Mouse (Mus musculus) ES-CJ7 (cell line): ENCODE measurements at regions not wholly inside any gene's neighbourhood (a gene's known extent, or its start where the extent isn't known, plus 50 kb on each side); places are given as distances from the start of the nearest gene placed in this dataset.

Experiments used
- DNase-seq: peaks from one replicate; pipeline ENCODE4 v3.0.0; 2011; ENCODE audit warnings: low read depth, low spot score

DNA sequence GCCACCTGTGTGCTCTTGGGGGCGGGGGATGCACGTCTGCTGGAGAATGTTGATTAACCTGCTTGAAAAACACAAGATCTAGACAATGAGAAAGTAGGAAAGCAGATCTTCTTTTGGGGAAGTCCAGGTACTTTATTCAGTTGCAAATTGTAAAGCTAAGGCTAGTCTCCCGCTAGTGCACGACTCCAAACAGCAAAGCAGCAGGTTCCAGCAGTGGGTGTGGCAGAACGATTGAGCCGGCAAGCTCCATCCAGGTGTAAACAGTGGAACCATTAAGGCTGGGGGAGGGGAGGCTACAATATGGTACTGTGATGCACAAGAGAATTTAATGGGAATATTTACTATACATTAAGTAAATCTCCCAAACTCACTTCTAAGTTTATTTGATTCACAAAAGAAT is 448.6 kb upstream of the Cobl start:
- peak; percentile 36 for DNase-seq

DNA sequence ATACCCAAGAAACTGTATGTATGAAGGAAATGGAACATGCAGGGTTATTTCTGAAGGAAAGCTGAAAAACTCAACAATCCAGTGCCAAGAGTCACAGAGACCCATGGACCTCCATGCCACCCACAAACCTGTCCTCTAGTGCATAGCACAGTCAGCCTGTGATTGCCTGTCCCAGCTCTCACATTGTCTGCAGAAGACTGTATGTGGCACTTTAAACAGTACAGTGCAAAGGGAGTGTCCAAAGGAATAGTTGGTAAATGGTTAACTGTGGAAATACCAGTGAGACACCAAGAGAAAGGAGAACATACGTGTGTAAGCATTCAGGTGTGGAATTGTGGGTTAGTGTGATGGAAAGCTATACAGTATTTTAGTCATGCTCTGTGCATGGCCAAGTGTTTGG is 409.0 kb upstream of the Cobl start:
- no peak for DNase-seq

DNA sequence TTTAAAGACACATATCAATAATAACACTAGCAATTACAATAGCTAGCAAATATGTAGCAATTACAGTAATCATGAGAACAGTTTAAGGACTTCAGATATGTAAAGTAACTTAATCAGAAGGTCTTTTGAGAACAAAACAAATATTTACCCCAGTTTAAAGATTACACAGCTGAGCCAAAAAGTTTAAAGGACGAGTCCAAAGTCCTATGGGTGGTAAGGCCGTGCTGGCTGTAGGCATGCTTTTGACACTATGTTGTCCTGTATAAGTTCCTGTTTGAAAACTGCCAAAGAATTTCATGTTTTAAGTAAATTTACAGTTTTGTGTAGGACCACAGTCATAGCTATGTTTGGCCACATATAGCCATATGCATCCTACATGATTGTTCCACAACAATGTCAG is 408.0 kb upstream of the Cobl start:
- DNase-seq, result no peak

GRCm38 (mm10) chr11:12872399-12872798 is 407.6 kb upstream of the Cobl start:
- DNase-seq, result no peak

GRCm38 (mm10) chr11:12867541-12867940 is 402.8 kb upstream of the Cobl start:
- DNase-seq, result no peak

DNA sequence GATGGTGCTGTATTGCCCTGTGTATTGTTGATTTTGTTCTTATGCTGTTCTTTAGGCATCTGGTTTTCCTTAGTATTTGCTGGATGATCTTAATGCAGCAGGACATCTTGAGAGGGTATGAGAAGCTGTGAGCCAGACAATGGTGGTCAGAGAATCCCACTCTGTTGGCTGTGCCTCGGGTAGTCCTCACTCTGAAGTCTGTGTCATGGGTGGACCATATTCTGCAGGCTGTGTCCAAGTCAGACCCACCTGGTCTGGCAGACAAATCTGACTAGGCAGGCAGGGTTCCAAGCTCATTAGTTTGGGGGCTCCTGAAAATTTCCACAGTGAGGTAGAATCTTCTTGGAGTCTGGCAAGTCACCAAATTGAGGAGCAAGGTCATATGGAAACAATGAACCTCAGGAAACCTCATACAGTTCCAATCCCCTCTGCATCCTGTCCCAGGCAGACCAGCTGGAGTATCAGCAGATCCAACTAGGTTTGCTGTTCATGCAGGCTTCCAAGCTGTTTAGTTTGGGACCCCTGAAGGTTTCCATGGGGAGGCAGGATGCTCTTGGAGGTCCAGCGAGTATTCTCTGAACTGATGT is 400.4 kb upstream of the Cobl start:
- no peak for DNase-seq

DNA sequence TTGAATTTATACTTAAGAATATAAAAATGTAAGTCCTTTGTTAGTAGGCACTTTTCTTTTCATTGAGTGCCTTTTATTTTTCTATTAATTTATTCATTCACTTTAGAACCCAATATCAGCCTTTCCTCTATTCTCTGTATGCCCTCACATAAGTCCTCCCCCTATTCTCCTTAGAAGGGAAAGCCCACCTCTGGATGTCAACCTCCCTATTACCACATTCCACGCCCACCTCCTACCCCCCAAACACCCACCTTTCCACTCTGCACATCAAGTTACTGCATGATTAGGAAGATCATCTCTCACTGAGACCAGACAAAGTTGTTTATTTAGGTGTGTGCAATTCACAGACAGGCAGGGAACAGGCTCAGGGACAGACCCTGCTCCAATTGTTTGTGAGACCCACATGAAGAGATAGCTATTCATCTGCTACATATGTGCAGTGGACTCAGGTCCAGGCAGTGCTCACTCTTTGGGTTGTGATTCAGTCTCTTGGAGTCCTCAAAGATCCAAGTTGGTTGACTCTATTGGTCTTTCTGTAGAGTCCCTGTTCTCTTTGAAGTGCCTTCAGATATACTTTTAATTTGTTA is 394.7 kb upstream of the Cobl start:
- DNase-seq, result no peak

GRCm38 (mm10) chr11:12858274-12858884 is 393.6 kb upstream of the Cobl start:
- DNase-seq, result no peak

- DNase-seq, result no peak
Observed at GRCm38 (mm10) chr11:12857358-12858199, 392.8 kb upstream of the Cobl start.

DNA sequence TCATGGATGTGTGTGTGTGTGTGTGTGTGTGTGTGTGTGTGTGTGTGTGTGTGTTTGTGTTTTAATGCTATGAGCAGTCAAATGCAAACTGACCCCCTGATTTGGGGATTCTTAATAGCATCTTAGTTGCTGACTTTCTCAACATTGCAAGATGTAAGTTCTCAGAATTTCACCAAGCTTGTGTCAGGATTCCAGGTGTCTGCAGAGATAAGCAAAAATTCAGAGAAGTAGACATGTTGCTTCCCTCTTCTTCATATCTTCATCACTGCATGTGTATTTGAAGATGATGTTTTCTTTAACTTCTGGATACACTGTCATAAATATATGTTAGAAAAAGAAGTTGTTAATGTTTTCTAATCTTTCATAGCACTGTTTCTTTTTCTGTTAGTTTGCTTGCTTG is 383.0 kb upstream of the Cobl start:
- DNase-seq, result no peak

- DNase-seq, result no peak
Observed at GRCm38 (mm10) chr11:12843631-12844423, 379.1 kb upstream of the Cobl start.

DNA sequence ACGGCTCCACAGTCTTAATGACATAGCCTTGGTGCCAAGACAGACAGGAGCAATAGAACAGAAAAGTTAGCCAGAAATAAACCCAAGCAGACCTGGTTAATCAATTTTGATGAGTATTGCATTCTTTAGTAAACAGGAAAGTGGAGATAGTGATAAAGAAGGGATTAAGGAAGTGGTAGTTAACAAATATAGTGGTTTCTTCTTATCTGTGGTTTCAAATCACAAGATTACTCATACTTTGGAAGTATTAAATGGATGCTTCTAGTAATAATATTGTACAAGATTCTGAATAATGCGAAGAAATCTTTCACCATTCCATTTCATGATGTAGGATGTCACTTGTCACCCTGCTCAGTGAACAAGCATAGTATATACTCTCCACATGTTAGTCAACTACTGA is 376.6 kb upstream of the Cobl start:
- no peak for DNase-seq

GRCm38 (mm10) chr11:12837920-12838319 is 373.2 kb upstream of the Cobl start:
- no peak for DNase-seq

DNA sequence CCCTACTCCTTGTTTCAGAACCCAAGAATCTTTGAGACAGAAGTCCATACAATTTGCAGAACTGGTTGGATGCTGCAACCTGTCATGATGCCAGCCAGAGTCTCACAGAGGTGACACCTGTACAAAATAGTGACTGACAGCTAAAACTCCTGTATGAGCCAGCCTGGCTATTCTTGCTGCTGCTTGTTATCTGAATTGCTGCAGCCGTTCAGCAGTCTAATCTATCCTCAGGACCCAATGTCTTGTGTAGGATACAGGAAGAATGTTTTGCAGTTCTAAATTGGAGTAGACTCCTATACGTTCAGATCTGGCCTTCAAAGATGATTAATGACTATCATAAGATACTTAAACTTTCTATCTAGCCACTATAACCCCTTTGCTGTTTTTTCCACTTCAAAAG is 372.6 kb upstream of the Cobl start:
- no peak for DNase-seq

DNA sequence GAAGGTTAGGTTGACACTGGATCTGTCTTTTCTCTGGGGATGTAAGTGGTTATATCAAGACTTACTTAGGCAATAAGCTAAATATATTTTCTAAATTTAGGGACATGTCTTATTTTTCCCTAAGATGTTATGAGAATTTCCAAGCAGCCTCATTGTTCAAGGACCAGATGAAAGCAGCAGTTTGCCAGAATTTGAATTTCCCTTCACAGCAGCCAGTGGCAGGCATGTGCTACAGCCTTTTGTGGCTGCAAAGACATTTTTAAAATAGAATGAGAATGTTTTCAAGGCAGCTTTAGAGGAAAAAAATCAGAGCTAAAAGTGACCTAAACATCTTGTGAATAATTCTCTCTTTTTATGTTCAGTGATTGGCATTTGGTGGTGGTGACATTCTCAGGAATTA is 371.6 kb upstream of the Cobl start:
- DNase-seq, result no peak

DNA sequence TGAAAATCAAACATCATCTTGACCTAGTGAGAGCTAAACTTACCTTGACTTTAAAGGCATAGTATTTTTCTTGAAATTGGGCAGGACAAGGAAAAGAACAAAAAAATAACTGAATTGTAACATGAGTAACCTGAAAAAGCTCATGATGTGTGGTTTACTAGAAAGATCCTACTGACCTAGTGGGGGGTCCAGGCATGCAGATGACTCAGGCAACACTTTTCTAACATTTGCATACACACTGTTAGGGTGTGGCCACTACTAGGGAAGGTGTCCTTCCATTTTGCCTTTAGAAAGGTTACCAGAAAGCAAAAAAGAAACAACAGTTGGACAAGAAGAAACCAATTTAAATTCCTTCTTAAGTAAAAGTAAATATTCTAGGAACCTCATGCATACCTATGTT is 347.3 kb upstream of the Cobl start:
- peak; percentile 61 for DNase-seq

DNA sequence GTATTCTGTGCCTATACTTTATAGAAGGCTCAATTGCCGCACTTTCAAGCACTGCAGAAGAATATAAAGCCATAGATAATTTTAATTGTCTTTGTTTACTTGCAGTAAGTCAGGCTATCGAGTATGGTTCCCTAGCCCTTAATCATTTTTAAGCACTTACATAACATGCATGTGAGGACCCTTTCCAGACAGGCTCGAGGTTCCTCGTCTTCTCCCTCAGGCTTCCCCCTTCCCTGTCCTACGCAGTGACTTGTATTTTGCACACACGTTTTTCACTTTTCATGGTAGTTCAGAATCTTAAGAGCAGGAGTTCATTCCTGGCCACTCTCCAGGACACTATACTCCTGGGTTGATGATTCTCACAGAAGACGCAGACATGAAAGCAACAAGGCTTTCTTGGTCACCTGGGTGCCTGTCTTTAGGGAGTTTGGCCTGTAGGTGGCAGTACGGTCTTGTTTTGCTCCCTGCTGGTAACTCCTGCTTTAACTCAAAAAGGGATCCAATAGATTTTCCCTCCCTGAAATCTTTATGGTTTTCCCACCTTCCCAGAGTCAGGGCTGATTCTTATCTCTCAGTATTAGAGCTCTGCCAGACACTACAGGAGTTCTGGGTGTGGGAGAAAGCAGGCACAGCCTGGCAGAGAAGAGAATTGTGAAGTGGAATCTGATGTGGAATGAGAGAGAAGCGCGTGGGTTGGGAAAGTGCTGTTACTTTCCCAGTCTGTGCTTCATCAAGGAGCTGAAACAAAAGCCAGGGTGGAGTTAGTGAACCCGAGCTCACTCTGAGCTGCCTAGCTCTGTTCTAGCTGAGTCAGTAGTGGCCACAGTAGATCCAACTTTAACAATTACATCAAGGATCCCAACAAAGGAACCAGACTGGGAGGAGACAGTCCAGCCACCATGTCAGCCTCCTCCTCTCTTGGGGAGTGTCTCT is 346.5 kb upstream of the Cobl start:
- DNase-seq, result peak; percentile 94
